Mouse (Mus musculus) MEL (cell line): ENCODE measurements around the gene Phospho1. TPM values are rescaled to one million over a fixed set of nuclear protein-coding genes. Genes with fewer than 3 reads are reported as not detected.

Source experiments
- DNase-seq: peaks from one replicate; pipeline ENCODE4 v3.0.0; 2011; ENCODE audit warnings: low read depth, low spot score
- H3K27ac ChIP-seq: 2 replicates; pipeline ENCODE4 v1.5.1; 2012; ENCODE audit warnings: low read depth, mild to moderate bottlenecking, control low read depth, low read length, moderate library complexity; ENCODE audit not compliant: control insufficient read depth
- H3K27me3 ChIP-seq, 2 experiments: fragments of 150-350 bp in 1 of 2; sonication (generic) in 1 of 2; 2 replicates each; pipeline ENCODE4 v1.6.1; 2012; ENCODE audit warnings: low read length in 2 of 2, mild to moderate bottlenecking in 2 of 2, improper control_type of control experiment in 1 of 2, moderate library complexity in 1 of 2; ENCODE audit not compliant: insufficient read depth in 2 of 2, control insufficient read depth in 1 of 2
- H3K36me3 ChIP-seq, 2 experiments: 2 replicates each; pipeline ENCODE4 v1.6.1; 2012 to 2014; ENCODE audit warnings: low read length in 2 of 2, improper control_type of control experiment in 1 of 2, inconsistent platforms in 1 of 2, mild to moderate bottlenecking in 1 of 2; ENCODE audit not compliant: insufficient read depth in 2 of 2, control insufficient read depth in 1 of 2
- H3K4me1 ChIP-seq, 2 experiments: fragments of 150-350 bp in 1 of 2; sonication (generic) in 1 of 2; 2 replicates each; pipeline ENCODE4 v1.6.1; 2012; ENCODE audit warnings: low read length in 2 of 2, improper control_type of control experiment in 1 of 2, mild to moderate bottlenecking in 1 of 2; ENCODE audit not compliant: insufficient read depth in 2 of 2, control insufficient read depth in 1 of 2
- H3K4me3 ChIP-seq, 2 experiments: fragments of 150-350 bp in 1 of 2; sonication (generic) in 1 of 2; 2 replicates each; pipeline ENCODE4 v1.5.1; 2012; ENCODE audit warnings: low read depth in 2 of 2, low read length in 2 of 2, mild to moderate bottlenecking in 2 of 2, moderate library complexity in 2 of 2, control low read depth in 1 of 2, improper control_type of control experiment in 1 of 2; ENCODE audit not compliant: control insufficient read depth in 1 of 2, insufficient read depth in 1 of 2
- H3K79me2 ChIP-seq: 2 replicates; pipeline ENCODE4 v1.6.1; 2012; ENCODE audit warnings: mild to moderate bottlenecking, low read length, moderate library complexity; ENCODE audit not compliant: control insufficient read depth, poor library complexity, insufficient read depth
- H3K9ac ChIP-seq: 2 replicates; pipeline ENCODE4 v1.6.1; 2012; ENCODE audit warnings: low read depth, mild to moderate bottlenecking, control low read depth, low read length, moderate library complexity; ENCODE audit not compliant: control insufficient read depth, poor library complexity, severe bottlenecking
- H3K9me3 ChIP-seq: fragments of 150-350 bp; sonication (generic); replicated peaks from 2 replicates; pipeline ENCODE4 v1.6.1; 2012; ENCODE audit warnings: mild to moderate bottlenecking, low read length, improper control_type of control experiment, moderate library complexity; ENCODE audit not compliant: insufficient read depth
- BHLHE40 ChIP-seq: IDR thresholded peaks from 2 replicates; pipeline ENCODE4 v1.6.1; 2012; ENCODE audit warnings: low read depth, mild to moderate bottlenecking, inconsistent platforms, low read length, improper control_type of control experiment, borderline replicate concordance
- CHD1 ChIP-seq: IDR thresholded peaks from 2 replicates; pipeline ENCODE4 v1.6.1; 2012; ENCODE audit warnings: low read depth, mild to moderate bottlenecking, inconsistent platforms, low read length, improper control_type of control experiment
- CHD2 ChIP-seq: IDR thresholded peaks from 2 replicates; pipeline ENCODE4 v1.6.1; 2011; ENCODE audit warnings: low read length, improper control_type of control experiment
- CTCF ChIP-seq, 3 experiments: IDR thresholded peaks in 2 of 3; conservative IDR thresholded peaks in 1 of 3; 2 replicates each; pipeline ENCODE4 v1.5.1; 2011 to 2012; ENCODE audit warnings: low read length in 3 of 3, low read depth in 2 of 3, mild to moderate bottlenecking in 2 of 3, improper control_type of control experiment in 1 of 3, inconsistent platforms in 1 of 3, mixed read lengths in 1 of 3, moderate library complexity in 1 of 3; ENCODE audit not compliant: control insufficient read depth in 1 of 3, insufficient read depth in 1 of 3, poor library complexity in 1 of 3, severe bottlenecking in 1 of 3
- E2F4 ChIP-seq: IDR thresholded peaks from 2 replicates; pipeline ENCODE4 v1.6.1; 2011; ENCODE audit warnings: low read depth, low read length, improper control_type of control experiment, borderline replicate concordance
- MAFK ChIP-seq: IDR thresholded peaks from 2 replicates; pipeline ENCODE4 v1.6.1; 2011; ENCODE audit warnings: low read depth, mild to moderate bottlenecking, low read length, improper control_type of control experiment, borderline replicate concordance
- MAZ ChIP-seq: IDR thresholded peaks from 2 replicates; pipeline ENCODE4 v1.6.1; 2012; ENCODE audit warnings: low read depth, mild to moderate bottlenecking, inconsistent platforms, low read length, improper control_type of control experiment
- NELFE ChIP-seq: IDR thresholded peaks from 2 replicates; pipeline ENCODE4 v1.6.1; 2011; ENCODE audit warnings: low read depth, low read length, improper control_type of control experiment
- NRF1 ChIP-seq: IDR thresholded peaks from 2 replicates; pipeline ENCODE4 v1.6.1; 2014; ENCODE audit warnings: low read depth, mild to moderate bottlenecking, inconsistent platforms, low read length, improper control_type of control experiment, moderate library complexity; ENCODE audit not compliant: poor library complexity, insufficient read depth, severe bottlenecking
- POLR2A ChIP-seq, 2 experiments: IDR thresholded peaks; 2 replicates each; pipeline ENCODE4 v1.6.1; 2011 to 2012; ENCODE audit warnings: low read length in 2 of 2, mild to moderate bottlenecking in 2 of 2, control low read depth in 1 of 2, improper control_type of control experiment in 1 of 2, low read depth in 1 of 2, moderate library complexity in 1 of 2; ENCODE audit not compliant: control insufficient read depth in 1 of 2, insufficient read depth in 1 of 2, poor library complexity in 1 of 2
- RCOR1 ChIP-seq: IDR thresholded peaks from 2 replicates; pipeline ENCODE4 v1.6.1; 2012; ENCODE audit warnings: low read depth, mild to moderate bottlenecking, inconsistent platforms, low read length, improper control_type of control experiment
- SMC3 ChIP-seq: IDR thresholded peaks from 2 replicates; pipeline ENCODE4 v1.6.1; 2011; ENCODE audit warnings: low read depth, low read length, improper control_type of control experiment
- UBTF ChIP-seq: IDR thresholded peaks from 2 replicates; pipeline ENCODE4 v1.6.1; 2012; ENCODE audit warnings: low read depth, mild to moderate bottlenecking, inconsistent platforms, low read length, improper control_type of control experiment, moderate library complexity, borderline replicate concordance; ENCODE audit not compliant: insufficient read depth
- USF1 ChIP-seq: IDR thresholded peaks from 2 replicates; pipeline ENCODE4 v1.6.1; 2014; ENCODE audit warnings: low read depth, mild to moderate bottlenecking, inconsistent platforms, low read length, improper control_type of control experiment, moderate library complexity
- ZKSCAN1 ChIP-seq: IDR thresholded peaks from 2 replicates; pipeline ENCODE4 v1.6.1; 2012; ENCODE audit warnings: low read depth, mild to moderate bottlenecking, inconsistent platforms, low read length, improper control_type of control experiment, moderate library complexity
- polyA plus RNA-seq, 2 experiments: library from polyadenylated mRNA; stranded (reverse) in 1 of 2; unstranded in 1 of 2; fragments of >175 nt in 1 of 2; fragments of >200 nt in 1 of 2; gene quantifications; 2 replicates each; pipeline versions ENCODE4 v1.2.1 to v1.2.4; 2012; ENCODE audit warnings: low replicate concordance in 2 of 2, low read depth in 1 of 2; ENCODE audit not compliant: insufficient read length in 2 of 2, insufficient read depth in 1 of 2, missing spikeins in 1 of 2
- total RNA-seq: library from RNA; depleted of rRNA; stranded (reverse); fragments of 300-350 nt; gene quantifications from 2 replicates; pipeline ENCODE4 v1.2.3, GENCODE M21; 2012

The Phospho1 gene
- total and polyA plus RNA-seq, 3 experiments: 15.4 to 76.0 TPM; not detected in 1

- Histone ChIP-seq H3K4me1 (peaks cover 31 to 57% of the 10 kb centered on the region in 2 experiments), H3K4me3 (no peak overlapping the region), H3K36me3 (peaks cover 0 to 33% of the 10 kb centered on the region in 2 experiments; a peak in 2 of 4 replicates), H3K79me2 (peaks cover 2% of the 10 kb centered on the region; the same call in 1 of the 2 replicates), H3K27ac (no peak overlapping the region), H3K9ac (no peak overlapping the region), H3K9me3 (no peaks in the 10 kb centered on the region), H3K27me3 (no peaks in the 10 kb centered on the region)
- no peak for TF ChIP-seq USF1
- TF ChIP-seq ZKSCAN1: no peak
- TF ChIP-seq NRF1: no peak
- TF ChIP-seq SMC3: no peak
- TF ChIP-seq MAZ: no peak
- no peak for DNase-seq
These were observed 5.3 kb downstream of the Phospho1 start for GRCm38 (mm10) chr11:95829526-95830050.

- no peaks in the 10 kb centered on the region for H3K27me3 ChIP-seq
- H3K4me1 ChIP-seq: peaks cover 26 to 55% of the 10 kb centered on the region in 2 experiments
- DNase-seq: no peak
- TF ChIP-seq MAFK (no peak), RCOR1 (no peak), NELFE (no peak), UBTF (no peak)
- no peak overlapping the region for H3K4me3 ChIP-seq
- H3K36me3 ChIP-seq: peaks cover 0 to 29% of the 10 kb centered on the region in 2 experiments; a peak in 2 of 4 replicates
- no peaks in the 10 kb centered on the region; the same call in 1 of the 2 replicates for H3K79me2 ChIP-seq
- H3K9ac ChIP-seq: no peak overlapping the region
- H3K27ac ChIP-seq: no peak overlapping the region
- H3K9me3 ChIP-seq: no peaks in the 10 kb centered on the region
These were observed 6.3 kb downstream of the Phospho1 start for GRCm38 (mm10) chr11:95830411-95831275.

- Histone ChIP-seq H3K9me3 (no peaks in the 10 kb centered on the region), H3K9ac (no peak overlapping the region), H3K36me3 (peaks cover 0 to 34% of the 10 kb centered on the region in 2 experiments; a peak in 2 of 4 replicates), H3K27ac (no peak overlapping the region), H3K4me3 (no peak overlapping the region), H3K79me2 (no peaks in the 10 kb centered on the region; the same call in 1 of the 2 replicates), H3K27me3 (no peaks in the 10 kb centered on the region), H3K4me1 (peaks cover 32 to 59% of the 10 kb centered on the region in 2 experiments)
- no peak for DNase-seq
- TF ChIP-seq POLR2A (IDR thresholded peaks at IDR 0.05; ENCODE audit: control insufficient read depth in 1 of 2, insufficient read depth in 1 of 2, low read depth in 1 of 2, low read length in 2 of 2, poor library complexity in 1 of 2): no peak
- TF ChIP-seq CHD1: no peak
- TF ChIP-seq BHLHE40: no peak
- TF ChIP-seq CTCF (IDR thresholded peaks at IDR 0.05 in 2 of 3, conservative IDR thresholded peaks at IDR 0.05 in 1 of 3; ENCODE audit: control insufficient read depth in 1 of 3, insufficient read depth in 1 of 3, low read depth in 2 of 3, low read length in 3 of 3, poor library complexity in 1 of 3, severe bottlenecking in 1 of 3): no peak
- TF ChIP-seq E2F4: no peak
- TF ChIP-seq NELFE: no peak
- no peak for TF ChIP-seq CHD2
These were observed 6.9 kb downstream of the Phospho1 start for GRCm38 (mm10) chr11:95831276-95831619.
